Mouse (Mus musculus): ENCODE data around the gene Akap2. TPM values are rescaled to one million over a fixed set of nuclear protein-coding genes. Genes with fewer than 3 reads are reported as not detected.

Akap2 gene
- total RNA-seq (2021) = 100 to 1,000 TPM; 191 to 192 TPM
- long read RNA-seq, experiment 1, full-length matches to known transcripts = 7 of 31 reads
- long read RNA-seq, experiment 1, partial matches to known transcripts = 0 of 31 reads
- long read RNA-seq, experiment 1, other reads (novel, unspliced or antisense) = 24 of 31 reads
- long read RNA-seq, experiment 2, full-length matches to known transcripts = 131 of 169 reads
- long read RNA-seq, experiment 2, partial matches to known transcripts = 0 of 169 reads
- long read RNA-seq, experiment 2, other reads (novel, unspliced or antisense) = 38 of 169 reads

DNA sequence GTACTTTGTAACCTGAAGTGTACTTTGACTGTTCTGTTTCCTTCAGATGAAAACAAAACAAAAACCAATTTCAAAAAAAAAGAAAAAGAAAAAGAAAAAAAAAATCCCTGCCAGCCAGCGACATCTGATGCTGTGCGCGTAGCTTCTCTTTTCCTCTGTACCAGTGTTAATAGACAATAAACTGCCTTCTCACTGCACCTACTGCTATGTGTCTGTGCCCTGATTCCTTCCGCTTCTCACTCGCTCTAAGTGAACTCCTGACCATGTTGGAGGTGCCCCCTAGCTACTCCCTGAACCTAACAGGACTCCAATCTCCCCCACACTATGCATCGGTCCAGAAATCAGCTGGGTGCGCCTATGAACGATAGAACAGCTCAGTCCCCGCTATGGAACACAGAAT, at the start of gene Akap2:
Gene Akap2 (plus strand): TSS at position 304 of the 400 bp plus-strand sequence.
- DNase-seq (ENCODE audit: low spot score in 2 of 2) = no peak

DNA sequence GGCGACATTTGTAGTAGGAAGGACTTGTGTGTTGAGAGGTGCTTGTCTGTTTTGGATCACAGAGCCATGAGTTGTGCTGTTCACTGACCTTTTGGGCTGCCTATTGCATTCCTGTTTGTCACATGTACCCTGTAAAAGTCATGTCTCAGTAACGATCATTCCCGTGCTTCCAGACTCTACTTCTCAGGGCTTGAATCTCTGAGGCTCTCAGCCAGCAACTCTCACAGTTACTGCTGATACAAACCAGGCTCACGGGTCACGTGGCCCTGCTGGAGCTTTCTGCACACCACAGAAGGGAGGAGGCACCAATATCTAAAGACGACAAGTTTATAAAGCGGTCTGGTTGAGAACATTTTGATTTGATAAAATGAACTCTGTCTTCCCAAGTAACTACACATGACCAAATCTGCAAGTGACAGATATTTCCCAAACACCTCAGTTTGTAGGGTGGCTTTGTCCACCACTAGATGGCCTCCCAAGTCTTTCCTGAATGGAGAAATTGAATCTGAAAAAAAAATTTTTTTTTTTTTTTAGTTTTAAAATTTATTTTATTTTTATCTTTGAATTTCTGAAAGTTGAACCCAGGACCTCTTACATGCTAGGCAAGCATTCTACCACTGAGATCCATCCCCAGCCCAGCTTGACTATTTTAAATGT, 46.5 kb upstream of the Akap2 start:
- peak in 1 of 2 experiments; percentile 41 for DNase-seq (ENCODE audit: low spot score in 2 of 2)

- no peak for DNase-seq (ENCODE audit: low spot score in 2 of 2)
Measured at GRCm38 (mm10) chr4:57672541-57672940, 44.9 kb upstream of the Akap2 start.

- DNase-seq (ENCODE audit: low spot score in 2 of 2) = peak; percentile 91 to 94
Measured at GRCm38 (mm10) chr4:57672996-57673906, 44.2 kb upstream of the Akap2 start.

- DNase-seq (ENCODE audit: low spot score in 2 of 2) = no peak
Measured at GRCm38 (mm10) chr4:57674351-57674750, 43.1 kb upstream of the Akap2 start.

DNA sequence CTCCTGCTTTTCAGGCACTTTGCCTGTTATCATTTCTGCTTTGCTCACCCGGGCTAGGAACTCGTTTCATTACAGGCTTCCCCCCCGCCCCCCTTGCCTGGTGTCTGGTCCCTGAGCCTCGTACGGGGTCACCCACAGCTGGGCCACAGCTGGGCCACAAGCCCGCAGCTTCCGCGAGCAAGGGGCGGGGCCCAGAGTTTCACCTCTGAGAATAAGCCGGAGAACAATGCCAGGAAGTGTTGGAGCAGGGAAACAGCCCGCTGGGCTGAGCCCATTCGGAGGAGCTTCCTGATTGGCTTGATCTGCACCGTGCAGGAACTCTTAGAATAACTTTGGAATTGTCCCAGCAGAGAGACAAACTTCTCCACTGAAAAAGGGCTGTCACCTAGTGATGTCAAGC, 42.1 kb upstream of the Akap2 start:
- peak; percentile 52 to 60 for DNase-seq (ENCODE audit: low spot score in 2 of 2)

DNA sequence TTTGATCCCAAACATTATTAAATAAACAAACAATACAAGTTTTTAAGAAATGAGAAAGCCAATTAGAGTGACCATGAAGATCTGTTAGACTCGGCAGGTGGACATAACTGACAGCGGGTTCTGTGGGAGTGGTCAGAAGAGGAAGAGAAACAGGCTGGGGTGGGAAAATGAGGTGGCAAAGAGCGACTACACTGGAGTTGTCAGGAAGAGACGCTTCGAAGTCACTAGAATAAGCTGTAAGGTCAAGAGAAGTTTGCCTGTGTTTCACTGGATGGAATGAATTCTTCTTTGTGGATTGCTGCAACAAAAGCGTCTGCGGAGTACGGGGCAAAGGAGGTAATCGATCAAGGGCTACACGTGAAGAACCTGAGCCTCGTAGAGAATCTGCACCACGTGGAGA, 39.5 kb upstream of the Akap2 start:
- no peak for DNase-seq (ENCODE audit: low spot score in 2 of 2)

DNA sequence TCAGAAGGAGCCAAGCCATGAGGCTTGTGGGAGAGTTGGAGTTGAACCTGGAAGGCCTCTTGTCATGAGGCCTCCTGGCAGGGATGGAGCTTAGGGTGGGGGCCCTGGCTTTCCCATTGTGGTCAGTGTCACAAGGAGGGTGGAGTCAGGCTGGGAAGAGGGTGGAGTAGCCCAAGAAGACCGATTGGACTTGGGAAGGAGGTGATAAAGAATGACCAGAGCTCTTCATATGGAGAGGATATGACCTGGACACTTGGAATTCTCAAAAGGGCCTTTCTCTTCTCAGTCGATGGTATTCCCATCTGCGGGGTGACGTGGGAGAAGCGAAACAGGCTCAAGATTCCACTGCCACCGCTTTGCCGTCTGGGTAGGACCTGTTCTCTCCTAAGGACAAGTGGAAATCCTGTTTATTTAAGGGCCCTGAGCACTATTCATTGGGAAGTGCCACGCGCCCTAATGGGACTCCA, 38.4 kb upstream of the Akap2 start:
- no peak for DNase-seq (ENCODE audit: low spot score in 2 of 2)

DNA sequence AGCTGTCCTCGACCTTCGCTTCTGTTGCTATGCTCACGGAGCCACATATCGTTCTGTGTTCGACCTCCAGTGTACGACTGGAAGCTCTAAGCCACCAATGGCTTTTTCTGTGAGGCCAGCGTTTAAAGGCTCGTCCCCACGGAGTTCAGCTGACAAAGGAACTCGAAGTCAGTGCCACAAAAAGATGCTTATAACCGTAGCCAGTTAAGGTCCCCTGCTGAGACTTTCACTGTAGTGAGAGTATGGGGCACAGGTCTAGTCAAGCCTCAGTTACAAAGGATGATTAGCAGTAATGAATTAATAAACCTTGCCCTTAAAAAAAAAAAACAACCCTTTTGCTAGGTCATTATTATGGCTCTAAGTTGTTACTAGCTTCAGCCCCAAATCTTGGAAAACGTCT, 37.3 kb upstream of the Akap2 start:
- DNase-seq (ENCODE audit: low spot score in 2 of 2) = no peak

DNA sequence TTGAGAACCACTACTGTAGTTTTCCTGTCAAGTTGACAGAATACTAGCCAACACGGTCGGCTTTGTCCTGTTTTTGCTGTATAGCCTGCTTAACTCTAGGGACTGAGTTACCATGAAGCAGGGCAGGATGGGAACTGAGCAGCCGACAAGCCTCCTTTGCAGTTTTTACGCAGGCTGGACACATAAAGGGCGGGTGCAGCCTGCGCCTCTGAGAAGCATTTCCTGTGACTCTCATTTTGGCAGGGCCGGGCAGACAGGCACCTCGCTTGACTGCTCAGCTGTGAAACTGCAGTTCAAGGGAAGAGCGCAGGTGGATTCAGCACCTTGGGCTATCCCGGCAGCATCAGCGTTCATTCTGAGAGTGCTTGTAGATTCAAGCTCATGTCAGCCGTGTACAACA, 35.9 kb upstream of the Akap2 start:
- DNase-seq (ENCODE audit: low spot score in 2 of 2) = no peak

DNA sequence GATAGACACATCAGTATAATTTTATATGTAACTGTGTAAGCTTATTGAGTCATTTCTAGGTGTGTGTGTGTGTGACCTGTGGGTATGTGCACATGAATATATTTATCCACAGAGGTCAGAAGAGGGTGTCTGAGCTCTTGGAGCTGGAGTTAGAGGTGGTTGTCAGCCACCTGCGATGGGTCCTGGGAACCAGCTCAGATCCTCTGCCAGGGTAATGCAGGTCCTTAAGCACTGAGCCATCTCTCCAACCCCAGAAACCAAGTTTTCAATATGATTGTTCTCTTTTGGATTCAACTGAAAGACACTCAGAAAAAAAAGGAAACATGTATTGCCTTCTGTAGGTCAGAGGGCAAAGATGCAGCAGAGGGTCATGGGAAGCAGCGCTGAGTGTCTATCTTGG, 35.1 kb upstream of the Akap2 start:
- no peak for DNase-seq (ENCODE audit: low spot score in 2 of 2)

DNA sequence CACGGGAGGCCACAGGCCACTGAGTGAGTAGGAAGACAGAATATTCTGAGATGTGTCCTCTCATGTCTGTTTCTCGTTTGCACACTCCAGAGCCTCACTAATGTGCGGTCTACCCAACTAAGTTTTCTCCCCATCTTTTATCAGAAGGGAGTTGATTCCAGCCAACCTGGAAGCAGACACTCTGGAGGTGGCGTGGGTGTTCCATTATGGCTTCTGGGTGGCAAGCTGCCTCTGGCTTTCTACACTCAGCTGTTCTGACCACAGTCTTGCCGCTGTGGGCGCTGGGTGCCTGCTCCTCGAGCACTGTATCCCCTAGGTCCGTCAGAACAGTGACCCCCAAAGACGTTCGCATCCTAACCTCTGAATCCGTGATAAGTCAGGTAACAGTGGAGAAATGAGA, 34.5 kb upstream of the Akap2 start:
- DNase-seq (ENCODE audit: low spot score in 2 of 2) = no peak

- no peak for DNase-seq (ENCODE audit: low spot score in 2 of 2)
Measured at GRCm38 (mm10) chr4:57684676-57685215, 32.7 kb upstream of the Akap2 start.

- no peak for DNase-seq (ENCODE audit: low spot score in 2 of 2)
Measured at GRCm38 (mm10) chr4:57686736-57687135, 30.7 kb upstream of the Akap2 start.

DNA sequence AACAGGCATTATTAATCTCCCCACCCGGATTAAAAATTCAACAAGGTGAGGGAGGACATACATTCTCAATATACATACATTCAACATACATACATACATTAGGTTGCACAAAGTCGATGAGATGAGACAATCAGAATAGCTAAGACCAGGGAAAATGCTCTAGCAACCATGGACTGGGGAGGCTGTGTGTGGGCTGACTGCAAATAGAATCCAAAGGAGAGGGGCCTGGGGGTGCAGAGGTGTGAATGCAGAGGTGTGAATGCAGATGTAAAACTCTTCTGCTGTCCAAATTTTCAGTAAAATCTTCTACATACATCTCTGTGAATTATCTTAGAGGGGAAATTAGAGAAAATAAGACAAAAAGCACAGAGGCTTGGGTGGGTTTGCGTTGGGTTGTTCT, 29.9 kb upstream of the Akap2 start:
- no peak for DNase-seq (ENCODE audit: low spot score in 2 of 2)

DNA sequence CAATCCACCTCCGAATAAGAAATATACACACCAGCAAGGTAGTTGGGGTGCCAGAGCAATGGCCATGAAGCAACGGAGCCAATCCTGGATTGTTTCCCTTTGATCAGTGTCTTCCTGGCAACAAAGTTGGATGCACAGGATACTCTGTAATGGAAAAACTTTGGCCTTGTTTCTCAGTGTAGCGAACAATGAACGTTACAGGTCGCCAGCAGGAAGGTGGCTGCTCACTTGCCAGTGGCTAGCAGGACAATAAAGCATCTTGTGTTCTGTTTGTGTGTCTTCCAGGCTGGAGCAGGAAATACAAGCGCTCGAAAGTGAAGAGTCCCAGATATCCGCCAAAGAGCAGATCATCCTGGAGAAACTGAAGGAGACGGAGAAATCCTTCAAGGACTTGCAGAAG, 29.3 kb upstream of the Akap2 start:
- DNase-seq (ENCODE audit: low spot score in 2 of 2) = no peak

DNA sequence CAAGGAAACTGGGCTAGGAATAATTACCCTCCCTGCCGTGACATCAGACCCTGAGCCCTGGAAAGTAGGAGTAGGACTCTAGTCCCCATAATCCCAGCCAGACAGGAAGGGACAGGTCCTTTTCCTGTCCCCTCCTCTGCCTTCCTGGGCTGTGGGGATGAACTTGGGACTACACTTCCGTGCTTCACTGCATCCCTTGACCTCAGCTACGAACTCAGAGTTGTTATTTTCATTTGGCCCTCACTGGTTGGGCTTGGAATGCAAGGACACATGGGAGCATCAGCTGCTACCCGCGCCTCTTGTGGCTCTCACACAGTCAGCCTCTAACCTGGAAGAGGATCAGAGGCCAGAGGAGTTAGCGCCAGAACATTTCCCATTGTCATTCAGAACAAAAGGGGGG, 27.5 kb upstream of the Akap2 start:
- DNase-seq (ENCODE audit: low spot score in 2 of 2) = no peak

DNA sequence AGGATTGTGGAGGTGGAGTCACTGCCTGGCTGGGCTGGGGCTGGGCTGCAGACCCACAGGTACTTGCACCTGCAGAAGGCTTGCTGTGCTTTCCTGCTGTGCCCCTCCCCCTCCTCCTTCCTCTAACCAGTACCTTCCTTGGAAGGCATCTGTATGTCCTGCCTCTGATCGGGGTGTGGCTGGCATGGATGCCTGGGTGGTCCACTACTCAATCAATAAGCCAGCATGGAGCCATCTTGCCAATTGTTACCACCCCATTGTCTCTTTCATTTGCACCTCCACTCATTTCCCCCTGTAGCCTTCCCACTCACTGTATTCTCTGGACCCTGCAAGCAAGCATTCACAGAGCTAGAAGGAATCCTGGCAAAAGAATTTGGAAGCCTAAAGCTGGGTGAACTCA, 26.7 kb upstream of the Akap2 start:
- DNase-seq (ENCODE audit: low spot score in 2 of 2) = no peak

GRCm38 (mm10) chr4:57694356-57695136, 22.9 kb upstream of the Akap2 start:
- no peak for DNase-seq (ENCODE audit: low spot score in 2 of 2)

GRCm38 (mm10) chr4:57696955-57697354, 20.5 kb upstream of the Akap2 start:
- DNase-seq (ENCODE audit: low spot score in 2 of 2) = no peak

Data from adrenal gland, adult 18-20 months (tissue).